13 mouse cellular contexts compared by ENCODE assay signal in genomic region chr19:47387395-47387794, GRCm38 (mm10).
DNase-seq lines count a peak whose midpoint lies in the region; ATAC-seq and TF ChIP-seq lines count a peak whose summit lies in the region.
"Had no signal": no experiment of that assay in that cellular context is flagged by ENCODE, and none has a peak within 500 bp of the region (broad histone marks: within the 10 kb centered on the region; RNA-seq: fewer than 3 reads in every experiment).

No protein-coding gene starts in this region.

- H3K9ac ChIP-seq in heart, embryonic 14.5 days (ENCODE audit: low read length) = peak overlapping the region; percentile 60
- H3K9ac ChIP-seq in limb, embryonic 15.5 days = no peak overlapping the region
- H3K9ac ChIP-seq in stomach, embryonic 16.5 days (ENCODE audit: low read length) = peak overlapping the region; percentile 45; the same call in 1 of the 2 replicates
- H3K9ac ChIP-seq: hindbrain, embryonic 15.5 days had no signal

- peak overlapping the region; percentile 39; the same call in 1 of the 2 replicates for H3K4me2 ChIP-seq in heart, embryonic 14.5 days (ENCODE audit: low read length)
- H3K4me2 ChIP-seq in limb, embryonic 15.5 days = no peak overlapping the region
- no peak overlapping the region for H3K4me2 ChIP-seq in stomach, embryonic 16.5 days (ENCODE audit: low read depth, low read length)
- H3K4me2 ChIP-seq: hindbrain, embryonic 15.5 days had no signal

- TF ChIP-seq CTCF in lung, adult 2 months (IDR thresholded peaks at IDR 0.05; ENCODE audit: insufficient read depth, low read length) = no peak
- no peak for TF ChIP-seq CTCF in layer of hippocampus, adult 2 months (conservative IDR thresholded peaks at IDR 0.05)

- H3K4me1 ChIP-seq in lung, adult 2 months (ENCODE audit: control insufficient read depth, insufficient read depth, low read length) = peaks cover 16% of the 10 kb centered on the region
- H3K4me1 ChIP-seq in heart, embryonic 14.5 days (ENCODE audit: control insufficient read depth in 2 of 2, insufficient read depth in 2 of 2, low read length in 2 of 2) = peaks cover 30 to 35% of the 10 kb centered on the region in 2 experiments
- H3K4me1 ChIP-seq in limb, embryonic 15.5 days = peaks cover 33% of the 10 kb centered on the region
- H3K4me1 ChIP-seq in stomach, embryonic 16.5 days (ENCODE audit: control insufficient read depth, insufficient read depth, low read length) = peaks cover 13% of the 10 kb centered on the region

- 23% methylated on average over 6 of the region's 6 CpGs for WGBS in lung, adult 2 months
- WGBS in heart, embryonic 14.5 days = 9% methylated on average over 6 of the region's 6 CpGs
- WGBS in limb, embryonic 15.5 days = 40% methylated on average over 6 of the region's 6 CpGs
- 27% methylated on average over 6 of the region's 6 CpGs for WGBS in stomach, embryonic 16.5 days

- ATAC-seq in heart, embryonic 14.5 days (ENCODE audit: insufficient number of reproducible peaks, insufficient read depth, low FRiP score, low read depth) = peak; percentile 34; the same call in 1 of the 2 replicates
- no peak for ATAC-seq in limb, embryonic 15.5 days (ENCODE audit: insufficient number of reproducible peaks, low FRiP score, low TSS enrichment, low read depth)
- no peak for ATAC-seq in stomach, embryonic 16.5 days (ENCODE audit: insufficient read depth, low FRiP score)

- TF ChIP-seq POLR2A in lung, adult 2 months (IDR thresholded peaks at IDR 0.05; ENCODE audit: borderline replicate concordance, extremely low read depth, low read depth, low read length) = no peak

- peak; percentile 14 for DNase-seq in lung, adult 2 months
- DNase-seq in lung, postnatal 25 days (ENCODE audit: low spot score) = no peak
- DNase-seq in cerebellum, adult 11 months = no peak
- DNase-seq in layer of hippocampus, adult 2 months (ENCODE audit: low spot score in 2 of 2) = no peak
- DNase-seq in urinary bladder, adult 2 months (ENCODE audit: low spot score) = no peak
- DNase-seq: adrenal gland, postnatal 10 days; cerebellum, adult 9-11 months; right cerebral cortex, postnatal 14 days had no signal

- H3K27me3 ChIP-seq in heart, embryonic 14.5 days (ENCODE audit: control insufficient read depth, insufficient read depth, low read length) = no peaks in the 10 kb centered on the region
- no peaks in the 10 kb centered on the region for H3K27me3 ChIP-seq in limb, embryonic 15.5 days
- H3K27me3 ChIP-seq in stomach, embryonic 16.5 days (ENCODE audit: control insufficient read depth, insufficient read depth, low read length) = no peaks in the 10 kb centered on the region
- H3K27me3 ChIP-seq: hindbrain, embryonic 15.5 days had no signal

- H3K9me3 ChIP-seq in heart, embryonic 14.5 days (ENCODE audit: control insufficient read depth, low read length) = no peaks in the 10 kb centered on the region
- no peaks in the 10 kb centered on the region for H3K9me3 ChIP-seq in limb, embryonic 15.5 days
- H3K9me3 ChIP-seq in stomach, embryonic 16.5 days (replicated peaks; ENCODE audit: control insufficient read depth, low read length) = no peaks in the 10 kb centered on the region
- H3K9me3 ChIP-seq: hindbrain, embryonic 15.5 days had no signal

- peaks cover 3% of the 10 kb centered on the region; the same call in 1 of the 2 replicates for H3K36me3 ChIP-seq in heart, embryonic 14.5 days (ENCODE audit: control insufficient read depth, insufficient read depth, low read length)
- H3K36me3 ChIP-seq in limb, embryonic 15.5 days = no peaks in the 10 kb centered on the region
- H3K36me3 ChIP-seq in stomach, embryonic 16.5 days (ENCODE audit: control insufficient read depth, insufficient read depth, low read length) = no peaks in the 10 kb centered on the region
- H3K36me3 ChIP-seq: hindbrain, embryonic 15.5 days had no signal

- H3K4me3 ChIP-seq in lung, adult 2 months (replicated peaks; ENCODE audit: extremely low read depth, low read depth, low read length) = no peak overlapping the region
- H3K4me3 ChIP-seq in heart, embryonic 14.5 days (ENCODE audit: control insufficient read depth in 1 of 2, insufficient read depth in 1 of 2, low read depth in 1 of 2, low read length in 2 of 2) = no peak overlapping the region
- no peak overlapping the region for H3K4me3 ChIP-seq in limb, embryonic 15.5 days
- no peak overlapping the region for H3K4me3 ChIP-seq in stomach, embryonic 16.5 days (replicated peaks; ENCODE audit: low read length)
- H3K4me3 ChIP-seq in layer of hippocampus, adult 2 months = no peak overlapping the region
- H3K4me3 ChIP-seq: hindbrain, embryonic 15.5 days; left cerebral cortex, adult 2 months had no signal

- H3K27ac ChIP-seq in heart, embryonic 14.5 days (replicated peaks in 1 of 2; ENCODE audit: control insufficient read depth in 1 of 2, insufficient read depth in 1 of 2, low read depth in 2 of 2, low read length in 2 of 2) = peak overlapping the region; percentile 74 to 92
- peak overlapping the region; percentile 74 for H3K27ac ChIP-seq in limb, embryonic 15.5 days
- H3K27ac ChIP-seq in stomach, embryonic 16.5 days (ENCODE audit: low read length) = peak overlapping the region; percentile 79
- no peak overlapping the region for H3K27ac ChIP-seq in layer of hippocampus, adult 2 months
- H3K27ac ChIP-seq: hindbrain, embryonic 15.5 days; left cerebral cortex, adult 2 months had no signal
